Mouse (Mus musculus): ENCODE results near the gene Vmn2r90. TPM values are rescaled to one million over a fixed set of nuclear protein-coding genes. Genes with fewer than 3 reads are reported as not detected.

Vmn2r90 gene
- total and polyA plus RNA-seq, 3 experiments, result 0.22 TPM; not detected in 2

DNA sequence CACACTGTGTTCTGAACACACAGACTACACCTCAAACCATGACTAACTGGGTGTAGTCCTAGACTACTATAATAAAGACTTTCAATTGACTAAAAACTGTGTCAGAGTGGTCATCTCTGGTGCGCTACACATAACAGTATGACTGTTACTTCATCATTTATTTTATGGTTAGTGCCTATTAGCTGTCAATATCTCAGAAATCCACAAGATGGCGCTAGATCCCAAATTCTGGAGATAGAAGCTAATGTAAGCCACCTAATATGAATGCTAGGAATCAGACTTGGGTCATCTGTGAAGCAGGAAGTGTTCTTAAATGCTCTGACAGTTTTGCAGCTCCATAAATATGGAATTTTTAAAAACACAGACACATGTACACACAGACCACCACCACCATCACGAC lies 62.9 kb downstream of the Vmn2r90 start:
- H3K4me3 ChIP-seq (ENCODE audit: low read depth, low read length), result no peak overlapping the region
- no peaks in the 10 kb centered on the region for H3K36me3 ChIP-seq (replicated peaks)
- no peak for DNase-seq (ENCODE audit: low spot score)
- H3K27me3 ChIP-seq (ENCODE audit: insufficient read depth, low read length), result no peaks in the 10 kb centered on the region
- H3K9me3 ChIP-seq (replicated peaks), result no peaks in the 10 kb centered on the region
- ATAC-seq (ENCODE audit: extremely low read depth, insufficient number of reproducible peaks, low FRiP score, poor library complexity, severe bottlenecking), result peak; percentile 63
- TF ChIP-seq TAL1 (conservative IDR thresholded peaks at IDR 0.05; ENCODE audit: low read depth, low read length) (no peak), CTCF (IDR thresholded peaks at IDR 0.05; ENCODE audit: low read depth, low read length) (0 out of 2 replicates have a peak, but pooled peaks have one; percentile 42)
- no peaks in the 10 kb centered on the region for H3K4me1 ChIP-seq (ENCODE audit: insufficient read depth, low read depth, low read length)

Other genes with a start within 250 kb of the Vmn2r90 start
- gene Lnpep, start 78.7 kb upstream of the Vmn2r90 start, total RNA-seq (2014; fragmentation: Nextera tagmentation), result 91.4 and 99.0 TPM in 2 replicates
- 54.0 and 62.9 TPM in 2 replicates for gene Lnpep, start 78.7 kb upstream of the Vmn2r90 start, total RNA-seq (2017)
- 5.3 and 7.1 TPM in 2 replicates for gene Lnpep, start 78.7 kb upstream of the Vmn2r90 start, polyA plus RNA-seq (2012)
- 19.9 and 32.0 TPM in 2 replicates for gene Spaca6, start 123.4 kb downstream of the Vmn2r90 start, total RNA-seq (2014; fragmentation: Nextera tagmentation)
- 2.4 and 4.5 TPM in 2 replicates for gene Spaca6, start 123.4 kb downstream of the Vmn2r90 start, total RNA-seq (2017)
- gene Spaca6, start 123.4 kb downstream of the Vmn2r90 start, polyA plus RNA-seq (2012), result 5.5 and 6.4 TPM in 2 replicates
- not detected in 2 replicates for gene Has1, start 151.5 kb downstream of the Vmn2r90 start, total RNA-seq (2014; fragmentation: Nextera tagmentation)
- gene Has1, start 151.5 kb downstream of the Vmn2r90 start, total RNA-seq (2017), result 0.33 TPM in 1 of 2 replicates, not detected in the other
- gene Has1, start 151.5 kb downstream of the Vmn2r90 start, polyA plus RNA-seq (2012), result not detected in 2 replicates
- gene Fpr1, start 180.2 kb downstream of the Vmn2r90 start, total RNA-seq (2014; fragmentation: Nextera tagmentation), result not detected in 2 replicates
- 0.27 TPM in 1 of 2 replicates, not detected in the other for gene Fpr1, start 180.2 kb downstream of the Vmn2r90 start, total RNA-seq (2017)
- gene Fpr1, start 180.2 kb downstream of the Vmn2r90 start, polyA plus RNA-seq (2012), result not detected in 2 replicates
- not detected in 2 replicates for gene Fpr2, start 184.1 kb downstream of the Vmn2r90 start, total RNA-seq (2014; fragmentation: Nextera tagmentation)
- 0.16 TPM in 1 of 2 replicates, not detected in the other for gene Fpr2, start 184.1 kb downstream of the Vmn2r90 start, total RNA-seq (2017)
- gene Fpr2, start 184.1 kb downstream of the Vmn2r90 start, polyA plus RNA-seq (2012), result not detected in 2 replicates
- gene Fpr3, start 184.1 kb downstream of the Vmn2r90 start, total RNA-seq (2014; fragmentation: Nextera tagmentation), result not detected in 2 replicates
- not detected in 2 replicates for gene Fpr3, start 184.1 kb downstream of the Vmn2r90 start, total RNA-seq (2017)
- not detected in 2 replicates for gene Fpr3, start 184.1 kb downstream of the Vmn2r90 start, polyA plus RNA-seq (2012)